Mouse (Mus musculus) midbrain, embryonic 14.5 days (tissue): Measurements from ENCODE around the gene Phlda1. TPM values are rescaled to one million over a fixed set of nuclear protein-coding genes. Genes with fewer than 3 reads are reported as not detected.
A peak's percentile ranks its signal among the peaks of the same experiment; 100 is the strongest.
"Not testable (repeated sequence)": the region's sequence is repeated elsewhere in the genome, so short reads cannot be mapped to it uniquely, and the experiment has no call there.

Source experiments
- ATAC-seq: fragments of 200-750 bp; cut with Nextera tagmentation; 2 replicates; pipeline ENCODE4 v1.8.0; 2017; ENCODE audit warnings: moderate number of reproducible peaks, moderate library complexity; ENCODE audit not compliant: low FRiP score, low TSS enrichment
- DNase-seq: peaks from one replicate; pipeline ENCODE4 v3.0.0-alpha.2; 2015
- H3K27ac ChIP-seq: fragments of 300-500 bp; sonication (generic); replicated peaks from 2 replicates; pipeline ENCODE4 v1.5.1; 2014; ENCODE audit warnings: mild to moderate bottlenecking, low read depth, low read length, moderate library complexity
- H3K27me3 ChIP-seq: fragments of 300-500 bp; sonication (generic); 2 replicates; pipeline ENCODE4 v1.6.1; 2014; ENCODE audit warnings: low read length, control low read depth, mixed read lengths; ENCODE audit not compliant: control insufficient read depth, insufficient read depth
- H3K36me3 ChIP-seq: fragments of 300-500 bp; sonication (generic); 2 replicates; pipeline ENCODE4 v1.6.1; 2014; ENCODE audit warnings: low read length, control low read depth; ENCODE audit not compliant: control insufficient read depth, insufficient read depth
- H3K4me1 ChIP-seq: fragments of 300-500 bp; sonication (generic); 2 replicates; pipeline ENCODE4 v1.6.1; 2014; ENCODE audit warnings: mild to moderate bottlenecking, antibody characterized with exemption, low read length, control low read depth; ENCODE audit not compliant: control insufficient read depth, insufficient read depth
- H3K4me2 ChIP-seq: fragments of 300-500 bp; sonication (generic); 2 replicates; pipeline ENCODE4 v1.6.1; 2014; ENCODE audit warnings: mild to moderate bottlenecking, low read length, moderate library complexity
- H3K4me3 ChIP-seq: fragments of 300-500 bp; sonication (generic); replicated peaks from 2 replicates; pipeline ENCODE4 v1.5.1; 2014; ENCODE audit warnings: low read depth, low read length
- H3K9ac ChIP-seq: fragments of 300-500 bp; sonication (generic); replicated peaks from 2 replicates; pipeline ENCODE4 v1.6.1; 2014; ENCODE audit warnings: mild to moderate bottlenecking, low read length, moderate library complexity
- H3K9me3 ChIP-seq: fragments of 300-500 bp; sonication (generic); 2 replicates; pipeline ENCODE4 v1.6.1; 2016; ENCODE audit warnings: low read length, control low read depth, mixed read lengths; ENCODE audit not compliant: control insufficient read depth
- WGBS: fragments of 180-500 bp; shearing (Covaris S2); extraction: QIAGEN DNeasy Blood & Tissue Kit; methylation state at CpG from one replicate; pipeline ENCODE4 v1.1.7; 2014; 5-methylcytosine and 5-hydroxymethylcytosine counted together
- polyA plus RNA-seq: library from polyadenylated mRNA; unstranded; fragments of >200 nt; fragmentation: Nextera tagmentation; extraction: Ambion mirVana; gene quantifications from 2 replicates; pipeline ENCODE4 v1.2.1, GENCODE M21; 2014

Gene Phlda1
- polyA plus RNA-seq, 1 experiment from 2014 or later = 33.2 TPM

DNA sequence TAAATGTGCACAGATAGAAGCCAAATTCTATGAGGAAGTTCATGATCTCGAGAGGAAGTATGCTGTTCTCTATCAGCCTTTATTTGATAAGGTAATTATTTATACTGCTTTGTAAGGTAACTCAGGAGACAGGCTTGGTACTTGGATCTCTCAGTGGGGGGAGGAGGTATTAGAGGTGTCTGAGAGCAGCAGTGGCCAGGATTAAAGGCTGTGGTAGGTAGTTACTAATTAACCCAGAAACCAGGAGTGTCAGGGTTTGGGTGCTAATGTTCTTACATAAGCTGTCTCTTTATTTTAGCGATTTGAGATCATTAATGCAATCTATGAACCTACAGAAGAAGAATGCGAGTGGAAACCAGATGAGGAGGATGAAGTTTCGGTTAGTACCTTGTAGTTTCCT lies 16.0 kb upstream of the Phlda1 start:
- WGBS = 88% methylated on average over 4 of the region's 4 CpGs
- H3K36me3 ChIP-seq = peaks cover 68% of the 10 kb centered on the region
- H3K9me3 ChIP-seq, H3K27ac ChIP-seq, H3K9ac ChIP-seq, H3K4me2 ChIP-seq, H3K4me3 ChIP-seq, DNase-seq, H3K27me3 ChIP-seq, ATAC-seq, H3K4me1 ChIP-seq: not testable (repeated sequence)

DNA sequence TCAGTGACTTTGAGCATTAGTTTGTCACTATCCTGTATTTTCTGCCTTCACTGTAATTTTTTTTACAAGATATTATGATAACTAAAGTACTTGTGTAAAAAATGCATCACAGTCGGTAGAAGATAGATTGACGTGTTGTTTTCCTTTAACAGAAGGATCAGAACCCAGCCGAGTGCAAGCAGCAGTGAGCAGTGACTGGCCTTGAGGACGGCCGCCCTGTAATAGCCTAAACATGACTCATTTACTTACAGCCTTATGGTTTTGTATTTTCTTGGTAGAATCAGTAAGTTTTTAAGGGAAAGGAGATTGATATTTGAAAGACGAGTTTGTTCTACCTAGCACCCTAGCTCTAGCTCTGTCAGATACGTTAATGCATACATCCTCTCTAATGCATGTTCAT lies 10.2 kb upstream of the Phlda1 start:
- Histone ChIP-seq H3K27ac (no peak overlapping the region), H3K4me1 (no peaks in the 10 kb centered on the region), H3K4me3 (no peak overlapping the region), H3K36me3 (peaks cover 64% of the 10 kb centered on the region), H3K9me3 (no peaks in the 10 kb centered on the region), H3K9ac (no peak overlapping the region), H3K27me3 (no peaks in the 10 kb centered on the region), H3K4me2 (no peak overlapping the region)
- WGBS = 94% methylated on average over 7 of the region's 7 CpGs
- DNase-seq = no peak
- ATAC-seq = no peak

DNA sequence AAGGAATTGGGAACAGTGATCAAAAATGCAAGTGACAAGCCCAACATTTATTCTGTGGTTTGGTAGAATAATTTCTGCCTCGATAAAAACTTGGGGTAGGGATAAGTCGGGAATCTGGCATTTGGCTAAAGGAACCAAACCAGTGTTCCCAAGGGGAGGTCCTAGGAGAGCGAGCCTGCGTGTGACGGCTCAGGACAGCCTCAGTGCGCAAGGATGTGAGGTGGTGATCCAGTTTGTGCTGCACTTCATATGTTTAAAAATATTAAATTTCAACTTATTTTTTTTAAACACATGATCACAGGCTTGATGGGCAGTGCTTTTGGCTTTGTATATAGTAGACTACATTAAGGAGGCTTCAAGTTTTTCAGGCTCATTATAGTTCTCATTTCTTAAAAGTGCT lies 6.2 kb upstream of the Phlda1 start:
- Histone ChIP-seq H3K27me3 (0 out of 2 replicates have a peak, but pooled peaks cover 4% of the 10 kb centered on the region), H3K4me1 (no peaks in the 10 kb centered on the region), H3K9me3 (no peaks in the 10 kb centered on the region), H3K36me3 (peaks cover 32% of the 10 kb centered on the region), H3K4me2 (no peak overlapping the region), H3K27ac (no peak overlapping the region), H3K4me3 (no peak overlapping the region), H3K9ac (no peak overlapping the region)
- ATAC-seq (no peak), DNase-seq (no peak)
- 73% methylated on average over 6 of the region's 6 CpGs for WGBS

DNA sequence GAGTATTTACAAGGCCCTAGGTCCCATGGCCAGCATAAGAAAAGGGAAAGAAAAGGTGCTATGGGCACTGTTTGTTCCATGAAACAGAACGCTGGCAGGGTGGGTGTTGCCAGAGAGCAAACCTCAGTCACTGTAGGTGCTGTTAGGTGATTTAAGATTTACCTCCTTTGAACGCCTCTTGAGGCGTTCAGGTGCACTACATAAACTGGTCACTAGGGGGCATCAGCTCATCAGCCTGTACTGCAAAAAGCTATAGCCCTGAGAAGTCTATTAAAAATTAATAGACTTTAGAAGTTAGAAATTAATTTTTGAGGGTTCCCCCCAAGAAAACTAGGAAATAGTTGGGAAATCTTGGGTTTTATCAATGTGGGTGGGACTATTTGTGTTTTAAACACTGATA lies 3.0 kb upstream of the Phlda1 start:
- H3K27ac ChIP-seq = no peak overlapping the region
- H3K4me3 ChIP-seq = no peak overlapping the region
- H3K36me3 ChIP-seq = peaks cover 10% of the 10 kb centered on the region
- H3K27me3 ChIP-seq = 0 out of 2 replicates have a peak, but pooled peaks cover 4% of the 10 kb centered on the region
- no peak overlapping the region for H3K9ac ChIP-seq
- H3K9me3 ChIP-seq = no peaks in the 10 kb centered on the region
- H3K4me2 ChIP-seq = no peak overlapping the region
- H3K4me1 ChIP-seq = no peaks in the 10 kb centered on the region
- ATAC-seq (no peak), DNase-seq (peak; percentile 91)
- WGBS = 4% methylated on average over 3 of the region's 3 CpGs

DNA sequence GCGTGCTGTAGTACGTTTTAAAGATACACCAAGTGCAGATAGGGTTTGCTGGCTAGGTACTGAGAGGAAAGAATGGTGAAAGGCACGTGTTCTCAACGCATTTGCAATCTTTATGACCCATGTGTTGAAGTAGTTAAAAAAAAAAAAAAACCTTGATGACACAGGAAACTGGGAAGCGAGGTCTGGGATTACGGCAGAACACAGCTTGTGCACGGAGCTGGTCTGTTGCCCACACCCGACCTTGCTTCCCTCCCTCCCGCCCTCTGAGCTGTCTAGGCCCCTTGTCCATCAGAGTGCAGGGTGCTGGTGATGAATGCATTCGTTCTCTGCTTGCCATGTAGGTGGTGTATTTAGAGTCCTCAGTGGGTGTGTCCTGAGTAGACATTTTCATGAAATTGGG lies 2.4 kb upstream of the Phlda1 start:
- Histone ChIP-seq H3K9ac (no peak overlapping the region), H3K4me1 (peaks cover 5% of the 10 kb centered on the region; the same call in 1 of the 2 replicates), H3K36me3 (peaks cover 3% of the 10 kb centered on the region), H3K27ac (no peak overlapping the region), H3K9me3 (no peaks in the 10 kb centered on the region), H3K4me3 (no peak overlapping the region), H3K27me3 (0 out of 2 replicates have a peak, but pooled peaks cover 6% of the 10 kb centered on the region), H3K4me2 (no peak overlapping the region)
- 42% methylated on average over 10 of the region's 10 CpGs for WGBS
- no peak for DNase-seq
- no peak for ATAC-seq

DNA sequence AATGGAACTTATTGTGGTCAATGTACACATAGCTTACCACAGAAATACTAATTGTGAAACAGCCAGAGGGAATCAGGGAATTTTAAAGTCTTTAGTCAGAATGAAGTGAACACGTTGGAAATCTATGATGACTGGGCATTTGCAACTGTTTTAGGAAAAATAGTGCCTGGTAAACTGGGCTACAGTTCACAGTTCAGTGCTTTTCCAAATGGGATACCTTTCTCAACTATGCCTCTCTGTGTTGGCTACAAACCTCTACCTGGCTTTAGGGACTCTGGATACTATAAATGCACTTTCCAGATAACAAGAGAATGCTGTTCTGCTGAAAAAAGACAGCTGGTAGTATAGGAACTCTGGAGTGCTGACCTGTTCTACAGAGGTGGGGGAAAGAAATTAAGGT lies 1.5 kb upstream of the Phlda1 start:
- H3K4me2 ChIP-seq = no peak overlapping the region
- H3K36me3 ChIP-seq = no peaks in the 10 kb centered on the region
- H3K9me3 ChIP-seq = no peaks in the 10 kb centered on the region
- no peak for DNase-seq
- no peak for ATAC-seq
- peaks cover 9% of the 10 kb centered on the region; the same call in 1 of the 2 replicates for H3K4me1 ChIP-seq
- WGBS = 75% methylated on average over 1 of the region's 1 CpGs
- no peak overlapping the region for H3K27ac ChIP-seq
- no peak overlapping the region for H3K9ac ChIP-seq
- H3K4me3 ChIP-seq = no peak overlapping the region
- 0 out of 2 replicates have a peak, but pooled peaks cover 8% of the 10 kb centered on the region for H3K27me3 ChIP-seq

DNA sequence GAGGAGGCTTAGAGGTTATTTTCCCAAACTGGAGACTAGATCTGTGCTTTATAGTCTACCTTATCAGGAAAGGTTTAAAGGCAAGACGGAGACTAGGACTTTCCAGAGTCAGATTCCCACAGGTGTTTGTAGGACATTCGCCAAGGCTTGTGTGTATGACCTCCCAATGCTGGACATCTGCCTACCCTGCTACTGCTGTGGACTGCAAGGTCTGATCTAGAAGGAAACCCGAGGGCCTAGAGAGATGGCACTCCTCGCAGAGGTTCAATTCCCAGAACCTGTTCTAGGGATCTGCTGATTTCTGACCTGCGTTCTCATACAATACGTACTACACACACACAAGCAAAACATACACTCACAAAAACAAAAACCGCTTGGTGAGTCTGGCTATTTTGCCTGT lies 680 bp upstream of the Phlda1 start:
- Histone ChIP-seq H3K27ac (no peak overlapping the region), H3K4me1 (peaks cover 12% of the 10 kb centered on the region; the same call in 1 of the 2 replicates), H3K9me3 (no peaks in the 10 kb centered on the region), H3K27me3 (0 out of 2 replicates have a peak, but pooled peaks cover 8% of the 10 kb centered on the region), H3K36me3 (no peaks in the 10 kb centered on the region), H3K4me2 (peak overlapping the region; percentile 89), H3K9ac (no peak overlapping the region), H3K4me3 (no peak overlapping the region)
- DNase-seq (peak; percentile 20), ATAC-seq (no peak)
- WGBS = 59% methylated on average over 7 of the region's 7 CpGs

DNA sequence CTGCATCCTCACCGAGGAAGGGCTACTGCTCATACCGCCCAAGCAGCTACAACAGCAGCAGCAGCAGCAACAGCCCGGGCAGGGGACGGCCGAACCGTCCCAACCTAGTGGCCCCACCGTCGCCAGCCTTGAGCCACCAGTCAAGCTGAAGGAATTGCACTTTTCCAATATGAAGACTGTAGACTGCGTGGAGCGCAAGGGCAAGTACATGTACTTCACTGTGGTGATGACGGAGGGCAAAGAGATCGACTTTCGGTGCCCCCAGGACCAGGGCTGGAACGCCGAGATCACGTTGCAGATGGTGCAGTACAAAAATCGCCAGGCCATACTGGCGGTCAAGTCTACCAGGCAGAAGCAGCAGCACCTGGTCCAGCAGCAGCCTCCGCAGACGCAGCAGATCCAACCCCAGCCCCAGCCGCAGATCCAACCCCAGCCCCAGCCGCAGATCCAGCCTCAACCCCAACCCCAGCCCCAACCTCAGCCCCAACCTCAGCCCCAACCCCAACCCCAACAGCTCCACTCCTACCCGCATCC lies 907 bp downstream of the Phlda1 start:
- no peak for DNase-seq
- peak overlapping the region; percentile 88 for H3K27ac ChIP-seq
- 0 out of 2 replicates have a peak, but pooled peaks cover 8% of the 10 kb centered on the region for H3K27me3 ChIP-seq
- no peaks in the 10 kb centered on the region for H3K36me3 ChIP-seq
- H3K4me1 ChIP-seq = peaks cover 12% of the 10 kb centered on the region; the same call in 1 of the 2 replicates
- peak overlapping the region; percentile 89 for H3K4me2 ChIP-seq
- WGBS = under 1% methylated on average over 23 of the region's 23 CpGs
- no peaks in the 10 kb centered on the region for H3K9me3 ChIP-seq
- peak overlapping the region; percentile 73 for H3K4me3 ChIP-seq
- peak; percentile 32 for ATAC-seq
- peak overlapping the region; percentile 86 for H3K9ac ChIP-seq
